Mouse (Mus musculus) kidney, adult 2 months (tissue): Measurements from ENCODE around the gene Klhdc2. TPM values are rescaled to one million over a fixed set of nuclear protein-coding genes. Genes with fewer than 3 reads are reported as not detected.

Source experiments
- DNase-seq: peaks from one replicate; pipeline ENCODE4 v3.0.0; 2021
- H3K27ac ChIP-seq: fragments of 200-500 bp; 2 replicates; pipeline ENCODE4 v1.5.1; 2012; ENCODE audit warnings: low read depth, low read length, control low read depth, inconsistent platforms; ENCODE audit not compliant: insufficient read depth
- H3K27me3 ChIP-seq: fragments of 200-500 bp; replicated peaks from 2 replicates; pipeline ENCODE4 v1.6.1; 2012; ENCODE audit warnings: mild to moderate bottlenecking, moderate library complexity, low read length, inconsistent platforms; ENCODE audit not compliant: control insufficient read depth, insufficient read depth
- H3K36me3 ChIP-seq: fragments of 200-500 bp; 2 replicates; pipeline ENCODE4 v1.6.1; 2012; ENCODE audit warnings: mild to moderate bottlenecking, moderate library complexity, low read length, inconsistent platforms; ENCODE audit not compliant: control insufficient read depth, insufficient read depth
- H3K4me1 ChIP-seq: fragments of 200-500 bp; 2 replicates; pipeline ENCODE4 v1.6.1; 2011; ENCODE audit warnings: low read length; ENCODE audit not compliant: control insufficient read depth, insufficient read depth
- H3K4me3 ChIP-seq: fragments of 200-500 bp; 2 replicates; pipeline ENCODE4 v1.5.1; 2011; ENCODE audit warnings: mild to moderate bottlenecking, low read depth, low read length, control low read depth; ENCODE audit not compliant: insufficient read depth
- CTCF ChIP-seq: fragments of 200-500 bp; conservative IDR thresholded peaks from 2 replicates; pipeline ENCODE4 v1.5.1; 2011; ENCODE audit warnings: low read depth, mild to moderate bottlenecking, control low read depth, low read length, moderate library complexity, mixed read lengths; ENCODE audit not compliant: insufficient read depth, insufficient read length
- POLR2A ChIP-seq: fragments of 200-500 bp; IDR thresholded peaks from one replicate; pipeline ENCODE4 v1.6.1; 2011; ENCODE audit warnings: low read depth, low read length, control low read depth
- WGBS: fragments of 180-500 bp; shearing (Covaris S2); methylation state at CpG from one replicate; pipeline ENCODE4 v1.1.7; 2018; 5-methylcytosine and 5-hydroxymethylcytosine counted together
- polyA plus RNA-seq: library from polyadenylated mRNA; depleted of rRNA; stranded (reverse); fragments of >200 nt; gene quantifications from 2 replicates; pipeline ENCODE4 v1.2.3, GENCODE M21; 2012

Gene Klhdc2
- polyA plus RNA-seq, 1 experiment: 41.0 TPM

- DNase-seq: no peak
- WGBS: 78% methylated on average over 11 of the region's 11 CpGs
- no peak overlapping the region for H3K4me3 ChIP-seq
- H3K4me1 ChIP-seq: no peaks in the 10 kb centered on the region
- TF ChIP-seq CTCF (no peak), POLR2A (no peak)
- H3K27me3 ChIP-seq: no peaks in the 10 kb centered on the region
- no peak overlapping the region for H3K27ac ChIP-seq
- no peaks in the 10 kb centered on the region for H3K36me3 ChIP-seq
Observed at GRCm38 (mm10) chr12:69267956-69268632, 28.4 kb upstream of the Klhdc2 start.

DNA sequence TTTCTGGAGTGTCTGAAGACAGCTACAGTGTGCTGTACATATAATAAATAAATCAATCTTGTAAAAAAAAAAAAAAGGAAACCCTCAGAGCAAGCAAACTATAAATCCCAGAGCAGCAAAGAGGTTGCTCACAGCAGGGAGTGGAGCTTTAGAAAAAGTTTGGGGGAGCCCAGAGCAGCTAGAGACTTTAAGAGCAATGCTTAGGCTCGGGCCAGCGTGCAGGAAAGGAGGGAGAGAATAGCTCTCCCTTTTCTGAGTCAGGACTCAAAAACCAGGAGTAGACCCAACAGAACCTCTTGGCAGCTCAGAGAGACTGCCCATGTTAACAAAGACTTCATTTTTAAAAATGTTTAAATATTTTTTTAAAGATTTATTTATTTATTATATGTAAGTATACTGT is 27.5 kb upstream of the Klhdc2 start:
- 89% methylated on average over 2 of the region's 2 CpGs for WGBS
- no peak for DNase-seq
- Histone ChIP-seq H3K4me3 (no peak overlapping the region), H3K4me1 (no peaks in the 10 kb centered on the region), H3K27ac (no peak overlapping the region), H3K27me3 (no peaks in the 10 kb centered on the region), H3K36me3 (no peaks in the 10 kb centered on the region)
- TF ChIP-seq CTCF (no peak), POLR2A (no peak)

DNA sequence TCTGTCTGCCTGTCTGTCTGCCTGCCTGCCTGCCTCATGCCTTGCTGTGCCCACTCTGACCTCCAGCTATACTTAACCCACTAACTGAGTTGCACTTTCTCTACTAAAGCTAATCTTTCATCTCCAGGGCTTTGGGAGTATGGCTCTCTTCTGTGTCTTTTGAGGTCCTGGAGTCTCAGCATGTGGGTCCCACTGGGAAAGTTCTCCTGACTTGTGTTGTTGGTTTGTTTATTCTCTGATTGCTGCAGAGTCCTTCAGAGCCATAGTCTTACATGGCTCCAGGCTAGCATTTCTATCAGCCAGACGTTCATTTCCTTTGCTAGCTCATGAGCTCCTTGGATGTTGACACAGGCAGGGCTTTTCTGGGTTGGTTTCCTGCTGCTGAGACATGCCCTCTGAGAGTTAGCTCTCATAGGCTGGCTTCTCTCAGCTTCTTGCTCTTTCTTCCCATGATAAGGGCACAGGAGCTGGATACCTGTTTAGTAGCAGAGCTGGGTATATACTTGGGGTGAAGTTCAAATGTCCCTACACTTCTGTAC is 16.5 kb upstream of the Klhdc2 start:
- TF ChIP-seq POLR2A (no peak), CTCF (no peak)
- no peak for DNase-seq
- H3K4me3 ChIP-seq: no peak overlapping the region
- 32% methylated on average over 1 of the region's 1 CpGs for WGBS
- H3K4me1 ChIP-seq: no peaks in the 10 kb centered on the region
- no peak overlapping the region for H3K27ac ChIP-seq
- H3K27me3 ChIP-seq: no peaks in the 10 kb centered on the region
- no peaks in the 10 kb centered on the region for H3K36me3 ChIP-seq

GRCm38 (mm10) chr12:69280915-69281314 is 15.6 kb upstream of the Klhdc2 start:
- Histone ChIP-seq H3K4me1 (no peaks in the 10 kb centered on the region), H3K27ac (no peak overlapping the region), H3K4me3 (no peak overlapping the region), H3K27me3 (no peaks in the 10 kb centered on the region), H3K36me3 (no peaks in the 10 kb centered on the region)
- no peak for TF ChIP-seq CTCF
- TF ChIP-seq POLR2A: no peak
- 95% methylated on average over 3 of the region's 3 CpGs for WGBS
- DNase-seq: no peak

DNA sequence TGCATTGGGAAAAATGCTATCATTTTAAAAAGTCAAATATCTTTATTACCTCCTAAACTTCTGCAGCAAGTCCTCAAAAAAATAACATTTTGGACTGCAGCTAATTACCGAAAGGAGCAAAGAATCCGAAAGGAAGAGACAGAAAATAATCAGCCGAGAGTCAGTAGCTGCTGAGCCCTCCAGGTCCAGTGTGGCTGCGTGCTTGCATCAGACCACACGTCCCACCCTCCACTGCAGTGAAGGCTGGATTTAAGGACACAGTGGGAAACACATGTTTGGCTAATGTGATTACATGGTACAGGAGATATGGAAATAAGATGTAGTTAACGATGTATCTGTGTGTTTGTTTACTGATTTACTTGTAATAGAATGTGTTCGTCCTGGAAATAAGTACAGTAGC is 13.3 kb upstream of the Klhdc2 start:
- no peak for DNase-seq
- TF ChIP-seq POLR2A (no peak), CTCF (no peak)
- H3K4me1 ChIP-seq: no peaks in the 10 kb centered on the region
- WGBS: 84% methylated on average over 7 of the region's 7 CpGs
- H3K4me3 ChIP-seq: no peak overlapping the region
- no peaks in the 10 kb centered on the region for H3K27me3 ChIP-seq
- H3K36me3 ChIP-seq: no peaks in the 10 kb centered on the region
- no peak overlapping the region for H3K27ac ChIP-seq

GRCm38 (mm10) chr12:69287535-69287934 is 8.9 kb upstream of the Klhdc2 start:
- H3K27me3 ChIP-seq: no peaks in the 10 kb centered on the region
- no peaks in the 10 kb centered on the region for H3K4me1 ChIP-seq
- no peaks in the 10 kb centered on the region for H3K36me3 ChIP-seq
- no peak overlapping the region for H3K27ac ChIP-seq
- TF ChIP-seq POLR2A (no peak), CTCF (no peak)
- no peak overlapping the region for H3K4me3 ChIP-seq
- no peak for DNase-seq
- 86% methylated on average over 8 of the region's 8 CpGs for WGBS

DNA sequence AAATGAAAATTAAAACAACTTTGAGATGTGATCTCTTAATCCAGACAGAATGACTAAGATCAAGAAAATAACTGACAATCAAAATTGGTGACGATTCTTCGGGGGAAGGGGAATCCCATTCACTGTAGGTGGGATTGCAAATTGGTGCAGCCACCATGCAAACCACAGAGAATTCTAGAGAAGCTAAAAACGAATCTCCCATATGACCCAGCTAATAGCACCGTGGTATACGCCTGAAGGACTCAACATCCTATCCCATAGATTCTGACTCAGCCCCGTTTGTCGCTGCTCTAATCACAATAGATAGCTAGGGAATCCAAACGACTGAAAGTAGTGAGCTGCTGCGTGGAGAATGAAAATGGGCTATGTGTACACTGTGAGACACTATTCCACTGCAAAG is 7.8 kb upstream of the Klhdc2 start:
- H3K27me3 ChIP-seq: no peaks in the 10 kb centered on the region
- TF ChIP-seq CTCF (no peak), POLR2A (no peak)
- H3K27ac ChIP-seq: no peak overlapping the region
- H3K4me3 ChIP-seq: no peak overlapping the region
- no peak for DNase-seq
- WGBS: 81% methylated on average over 9 of the region's 9 CpGs
- no peaks in the 10 kb centered on the region for H3K36me3 ChIP-seq
- no peaks in the 10 kb centered on the region for H3K4me1 ChIP-seq
